Mouse (Mus musculus) CH12.LX (cell line): Measurements from ENCODE around the gene Gucy2e. TPM values are rescaled to one million over a fixed set of nuclear protein-coding genes. Genes with fewer than 3 reads are reported as not detected.
A peak's percentile ranks its signal among the peaks of the same experiment; 100 is the strongest.

Experiments used
- DNase-seq: peaks from one replicate; pipeline ENCODE4 v3.0.0-alpha.2; 2013; ENCODE audit errors: extremely low read depth
- H3K27ac ChIP-seq: 2 replicates; pipeline ENCODE4 v1.5.1; 2012; ENCODE audit warnings: low read depth, mild to moderate bottlenecking, control low read depth, moderate library complexity; ENCODE audit not compliant: insufficient read depth
- H3K27me3 ChIP-seq: replicated peaks from 2 replicates; pipeline ENCODE3; 2012; ENCODE audit warnings: inconsistent platforms
- H3K36me3 ChIP-seq, 2 experiments: replicated peaks in 1 of 2; 2 replicates each; pipeline versions ENCODE3 to v1.6.1; 2012; ENCODE audit warnings: inconsistent platforms in 1 of 2, low read length in 1 of 2, mild to moderate bottlenecking in 1 of 2, mixed read lengths in 1 of 2, moderate library complexity in 1 of 2; ENCODE audit not compliant: control insufficient read depth in 1 of 2, insufficient read depth in 1 of 2
- H3K4me1 ChIP-seq, 2 experiments: 2 replicates each; pipeline ENCODE4 v1.6.1; 2012; ENCODE audit warnings: inconsistent platforms in 1 of 2, moderate library complexity in 1 of 2; ENCODE audit not compliant: insufficient read depth in 2 of 2, control insufficient read depth in 1 of 2
- H3K4me2 ChIP-seq: 2 replicates; pipeline ENCODE4 v1.6.1; 2012; ENCODE audit warnings: low read depth, mild to moderate bottlenecking, control low read depth; ENCODE audit not compliant: poor library complexity, insufficient read depth, severe bottlenecking
- H3K4me3 ChIP-seq, 3 experiments: fragments of 150-350 bp in 1 of 3; sonication (generic) in 1 of 3; replicated peaks in 1 of 3; 2 replicates each; pipeline versions ENCODE3 to v1.5.1; 2011 to 2012; ENCODE audit warnings: low read depth in 2 of 3, low read length in 2 of 3, mild to moderate bottlenecking in 2 of 3, moderate library complexity in 2 of 3, control low read depth in 1 of 3, improper control_type of control experiment in 1 of 3, inconsistent platforms in 1 of 3, mixed read lengths in 1 of 3; ENCODE audit not compliant: poor library complexity in 1 of 3
- H3K79me2 ChIP-seq: replicated peaks from 2 replicates; pipeline ENCODE4 v1.6.1; 2012; ENCODE audit warnings: mild to moderate bottlenecking, moderate library complexity; ENCODE audit not compliant: control insufficient read depth, poor library complexity, insufficient read depth, severe bottlenecking; ENCODE audit errors: extremely low read depth
- H3K9ac ChIP-seq: 2 replicates; pipeline ENCODE4 v1.6.1; 2012; ENCODE audit warnings: low read depth, mild to moderate bottlenecking, control low read depth, moderate library complexity; ENCODE audit not compliant: insufficient read depth
- H3K9me3 ChIP-seq: replicated peaks from 2 replicates; pipeline ENCODE3; 2012; ENCODE audit warnings: low read length, inconsistent platforms, mixed read lengths
- CTCF ChIP-seq, 2 experiments: IDR thresholded peaks in 1 of 2; conservative IDR thresholded peaks in 1 of 2; 2 replicates each; pipeline ENCODE4 v1.5.1; 2011 to 2012; ENCODE audit warnings: low read depth in 2 of 2, low read length in 2 of 2, improper control_type of control experiment in 1 of 2, inconsistent platforms in 1 of 2, mild to moderate bottlenecking in 1 of 2, moderate library complexity in 1 of 2
- HCFC1 ChIP-seq: IDR thresholded peaks from 2 replicates; pipeline ENCODE4 v1.6.1; 2012; ENCODE audit warnings: low read depth, mild to moderate bottlenecking, inconsistent platforms, low read length, improper control_type of control experiment
- IRF4 ChIP-seq: IDR thresholded peaks from 2 replicates; pipeline ENCODE4 v1.6.1; 2014; ENCODE audit warnings: low read depth, mild to moderate bottlenecking, inconsistent platforms, low read length, improper control_type of control experiment
- JUND ChIP-seq: conservative IDR thresholded peaks from 2 replicates; pipeline ENCODE4 v1.6.1; 2011; ENCODE audit warnings: low read depth, low read length, improper control_type of control experiment
- KAT2A ChIP-seq: IDR thresholded peaks from 2 replicates; pipeline ENCODE4 v1.6.1; 2012; ENCODE audit warnings: low read length, improper control_type of control experiment, inconsistent platforms; ENCODE audit not compliant: insufficient replicate concordance
- RAD21 ChIP-seq: IDR thresholded peaks from 2 replicates; pipeline ENCODE4 v1.6.1; 2011; ENCODE audit warnings: low read depth, mild to moderate bottlenecking, low read length, improper control_type of control experiment, moderate library complexity
- SIN3A ChIP-seq: IDR thresholded peaks from 2 replicates; pipeline ENCODE4 v1.6.1; 2012; ENCODE audit warnings: low read length, improper control_type of control experiment, inconsistent platforms
- SMC3 ChIP-seq: IDR thresholded peaks from 2 replicates; pipeline ENCODE4 v1.6.1; 2011; ENCODE audit warnings: low read depth, low read length, improper control_type of control experiment
- TBP ChIP-seq: conservative IDR thresholded peaks from 2 replicates; pipeline ENCODE4 v1.6.1; 2011; ENCODE audit warnings: low read depth, low read length, improper control_type of control experiment
- UBTF ChIP-seq: IDR thresholded peaks from 2 replicates; pipeline ENCODE4 v1.6.1; 2012; ENCODE audit warnings: low read depth, mild to moderate bottlenecking, inconsistent platforms, low read length, improper control_type of control experiment, moderate library complexity
- USF1 ChIP-seq: IDR thresholded peaks from 2 replicates; pipeline ENCODE4 v1.6.1; 2014; ENCODE audit warnings: low read depth, mild to moderate bottlenecking, inconsistent platforms, low read length, improper control_type of control experiment
- USF2 ChIP-seq: conservative IDR thresholded peaks from 2 replicates; pipeline ENCODE4 v1.6.1; 2011; ENCODE audit warnings: low read depth, low read length, improper control_type of control experiment
- ZKSCAN1 ChIP-seq: IDR thresholded peaks from 2 replicates; pipeline ENCODE4 v1.6.1; 2012; ENCODE audit warnings: low read depth, inconsistent platforms, low read length, improper control_type of control experiment, borderline replicate concordance
- ZMIZ1 ChIP-seq: IDR thresholded peaks from 2 replicates; pipeline ENCODE4 v1.6.1; 2012; ENCODE audit warnings: low read depth, mild to moderate bottlenecking, inconsistent platforms, low read length, improper control_type of control experiment
- ZNF384 ChIP-seq: IDR thresholded peaks from 2 replicates; pipeline ENCODE4 v1.6.1; 2012; ENCODE audit warnings: low read depth, low read length, improper control_type of control experiment, inconsistent platforms
- dilution Hi-C: fragments of 300-500 bp; cut with MboI; formaldehyde crosslinking; loops from 2 replicates; pipeline ENCODE4 v1.14.3; 2020; ENCODE audit warnings: low sequenced_read_pairs; ENCODE audit not compliant: extremely low pct_unique_long_range_greater_than_20kb, extremely low pct_ligation_motif_present
- in situ Hi-C: fragments of 300-500 bp; cut with MboI; formaldehyde crosslinking; loops from 3 replicates; pipeline ENCODE4 v1.14.3; 2019; ENCODE audit warnings: low sequenced_read_pairs, low pct_ligation_motif_present, low pct_unique_long_range_greater_than_20kb, mixed read lengths
- polyA plus RNA-seq: library from polyadenylated mRNA; unstranded; fragments of >175 nt; gene quantifications from 2 replicates; pipeline ENCODE4 v1.2.1, GENCODE M21; 2012; ENCODE audit warnings: low read depth; ENCODE audit not compliant: insufficient read length
- total RNA-seq, 2 experiments: library from RNA; depleted of rRNA; stranded (reverse); fragments of 300-350 nt in 1 of 2; fragments of >200 nt in 1 of 2; gene quantifications; 2 replicates each; pipeline ENCODE4 v1.2.3; 2012 to 2014

The Gucy2e gene
- total and polyA plus RNA-seq, 3 experiments, result 0.03 TPM; not detected in 2

DNA sequence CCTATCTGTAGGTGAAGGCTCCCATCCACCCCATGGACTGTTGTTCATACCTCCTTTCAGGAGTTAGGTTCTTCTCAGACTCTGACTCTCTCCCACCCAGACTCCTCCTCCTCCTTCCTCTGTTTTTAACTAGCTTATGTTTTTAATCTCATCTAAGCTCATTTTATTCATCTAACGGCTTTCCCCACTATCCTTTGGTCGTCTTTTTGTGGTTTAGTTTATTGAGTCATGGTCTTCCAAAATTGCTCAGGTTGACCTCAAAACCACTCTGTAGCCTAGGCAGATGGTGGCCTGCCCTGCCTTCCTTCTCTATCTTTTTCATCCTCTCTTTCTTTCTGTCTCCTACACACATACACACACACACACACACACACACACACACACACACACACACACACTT lies 3.7 kb downstream of the Gucy2e start:
- no peak for TF ChIP-seq ZKSCAN1
- TF ChIP-seq IRF4, result peak; percentile 43
- H3K9me3 ChIP-seq, result no peaks in the 10 kb centered on the region

GRCm38 (mm10) chr11:69230420-69230819 lies 6.4 kb downstream of the Gucy2e start:
- Histone ChIP-seq H3K79me2 (no peaks in the 10 kb centered on the region), H3K9me3 (no peaks in the 10 kb centered on the region), H3K4me1 (0 out of 4 replicates have a peak, but pooled peaks cover 2 to 9% of the 10 kb centered on the region in 2 experiments), H3K27ac (no peak overlapping the region), H3K9ac (no peak overlapping the region), H3K4me2 (no peak overlapping the region), H3K36me3 (no peaks in the 10 kb centered on the region), H3K27me3 (peaks cover 75% of the 10 kb centered on the region), H3K4me3 (no peak overlapping the region)
- DNase-seq, result no peak
- peak; percentile 41 for TF ChIP-seq SMC3
- TF ChIP-seq ZKSCAN1, result peak; percentile 91
- no peak for TF ChIP-seq KAT2A
- no peak for TF ChIP-seq TBP
- TF ChIP-seq USF2, result no peak
- TF ChIP-seq ZNF384, result no peak
- no peak for TF ChIP-seq HCFC1
- TF ChIP-seq RAD21, result peak; percentile 37
- TF ChIP-seq SIN3A, result no peak
- peak in 1 of 2 experiments; percentile 59; a peak in 2 of 4 replicates for TF ChIP-seq CTCF (conservative IDR thresholded peaks at IDR 0.05 in 1 of 2, IDR thresholded peaks at IDR 0.05 in 1 of 2; ENCODE audit: low read depth in 2 of 2, low read length in 2 of 2)
- TF ChIP-seq USF1, result no peak
- TF ChIP-seq JUND, result no peak
- in situ Hi-C loops (loop anchor here (5.0 kb wide), 2 partner anchors 43 to 88 kb away; no protein-coding TSS in a partner anchor), dilution Hi-C loops (no loop called here)

More for the DNA sequence above, 3.7 kb downstream of the Gucy2e start:
- Histone ChIP-seq H3K4me1 (0 out of 4 replicates have a peak, but pooled peaks cover 2 to 9% of the 10 kb centered on the region in 2 experiments), H3K27ac (no peak overlapping the region), H3K27me3 (peaks cover 53% of the 10 kb centered on the region), H3K36me3 (no peaks in the 10 kb centered on the region), H3K9ac (no peak overlapping the region), H3K4me2 (no peak overlapping the region), H3K4me3 (no peak overlapping the region), H3K79me2 (no peaks in the 10 kb centered on the region)
- dilution Hi-C loops, result no loop called here
- in situ Hi-C loops, result loop anchor here (5.0 kb wide), 2 partner anchors 46 to 91 kb away; no protein-coding TSS in a partner anchor
- peak; percentile 13 for DNase-seq

- dilution Hi-C loops, result no loop called here
- no peak for TF ChIP-seq IRF4
- no peak for TF ChIP-seq ZMIZ1
- TF ChIP-seq UBTF, result no peak
- H3K27me3 ChIP-seq, result peaks cover 81% of the 10 kb centered on the region
These were observed 11.1 kb downstream of the Gucy2e start for GRCm38 (mm10) chr11:69225715-69226114.

More at GRCm38 (mm10) chr11:69225715-69226114, 11.1 kb downstream of the Gucy2e start:
- in situ Hi-C loops, result no loop called here
- no peak for DNase-seq
- Histone ChIP-seq H3K4me1 (no peaks in the 10 kb centered on the region), H3K4me2 (no peak overlapping the region), H3K27ac (no peak overlapping the region), H3K4me3 (no peak overlapping the region), H3K36me3 (no peaks in the 10 kb centered on the region), H3K79me2 (no peaks in the 10 kb centered on the region), H3K9me3 (no peaks in the 10 kb centered on the region), H3K9ac (no peak overlapping the region)
